Mouse (Mus musculus) myocyte (in vitro differentiated cells): Measurements from ENCODE around the gene Fads3. TPM values are rescaled to one million over a fixed set of nuclear protein-coding genes. Genes with fewer than 3 reads are reported as not detected.

Source experiments
- H3K27me3 ChIP-seq: one replicate; pipeline ENCODE4 v1.6.1; 2011; ENCODE audit not compliant: control insufficient read depth, insufficient read depth, insufficient read length
- H3K36me3 ChIP-seq: one replicate; pipeline ENCODE4 v1.6.1; 2011; ENCODE audit not compliant: control insufficient read depth, insufficient read depth
- H3K4me2 ChIP-seq: one replicate; pipeline ENCODE4 v1.6.1; 2011; ENCODE audit warnings: low read depth, control low read depth
- H3K4me3 ChIP-seq: one replicate; pipeline ENCODE4 v1.5.1; 2011; ENCODE audit warnings: mild to moderate bottlenecking, control low read depth, moderate library complexity
- H3K79me2 ChIP-seq: one replicate; pipeline ENCODE4 v1.6.1; 2011; ENCODE audit not compliant: control insufficient read depth, insufficient read depth
- H3ac ChIP-seq: one replicate; pipeline ENCODE4 v1.6.1; 2011; ENCODE audit not compliant: control insufficient read depth, insufficient read length
- CEBPB ChIP-seq: IDR thresholded peaks from 2 replicates; pipeline ENCODE4 v1.6.1; 2011; ENCODE audit warnings: mild to moderate bottlenecking, moderate library complexity; ENCODE audit not compliant: poor library complexity, insufficient read depth, severe bottlenecking
- E2F4 ChIP-seq: IDR thresholded peaks from one replicate; pipeline ENCODE4 v1.6.1; 2011; ENCODE audit warnings: mild to moderate bottlenecking, control low read depth, moderate library complexity; ENCODE audit not compliant: insufficient read depth
- MAX ChIP-seq: IDR thresholded peaks from one replicate; pipeline ENCODE4 v1.6.1; 2011; ENCODE audit warnings: low read depth, mild to moderate bottlenecking, control low read depth
- MYOD1 ChIP-seq, 3 experiments: IDR thresholded peaks; one replicate each; pipeline ENCODE4 v1.6.1; 2011; ENCODE audit warnings: control low read depth in 2 of 3, low read depth in 2 of 3, mild to moderate bottlenecking in 2 of 3, moderate library complexity in 1 of 3; ENCODE audit not compliant: insufficient read length in 2 of 3, control insufficient read depth in 1 of 3
- MYOG ChIP-seq, 3 experiments: IDR thresholded peaks; one replicate each; pipeline ENCODE4 v1.6.1; 2011; ENCODE audit warnings: control low read depth in 2 of 3, low read depth in 2 of 3, mild to moderate bottlenecking in 2 of 3; ENCODE audit not compliant: insufficient read length in 2 of 3, control insufficient read depth in 1 of 3, insufficient read depth in 1 of 3
- POLR2A ChIP-seq: IDR thresholded peaks from one replicate; pipeline ENCODE4 v1.6.1; 2011; ENCODE audit warnings: low read depth, mild to moderate bottlenecking, control low read depth, moderate library complexity; ENCODE audit not compliant: insufficient read length
- POLR2AphosphoS2 ChIP-seq: IDR thresholded peaks from one replicate; pipeline ENCODE4 v1.6.1; 2011; ENCODE audit warnings: low read depth, control low read depth; ENCODE audit not compliant: insufficient read length
- REST ChIP-seq: IDR thresholded peaks from one replicate; pipeline ENCODE4 v1.6.1; 2011; ENCODE audit warnings: mild to moderate bottlenecking, control low read depth, moderate library complexity; ENCODE audit not compliant: insufficient read depth, insufficient read length
- SRF ChIP-seq: IDR thresholded peaks from one replicate; pipeline ENCODE4 v1.6.1; 2011; ENCODE audit warnings: low read depth; ENCODE audit not compliant: control insufficient read depth, insufficient read length
- TCF12 ChIP-seq: IDR thresholded peaks from one replicate; pipeline ENCODE4 v1.6.1; 2011; ENCODE audit warnings: mild to moderate bottlenecking, control low read depth; ENCODE audit not compliant: poor library complexity, insufficient read depth, severe bottlenecking
- TCF3 ChIP-seq: IDR thresholded peaks from one replicate; pipeline ENCODE4 v1.6.1; 2011; ENCODE audit warnings: low read depth, control low read depth; ENCODE audit not compliant: insufficient read length
- USF1 ChIP-seq: IDR thresholded peaks from one replicate; pipeline ENCODE4 v1.6.1; 2011; ENCODE audit warnings: low read depth, mild to moderate bottlenecking, control low read depth, moderate library complexity
- polyA plus RNA-seq: library from polyadenylated mRNA; unstranded; fragments of >200 nt; fragmentation: generic; extraction: Trizol; gene quantifications from one replicate; pipeline ENCODE4 v1.2.1, GENCODE M21; 2012; ENCODE audit warnings: missing spikeins

Fads3 gene
- polyA plus RNA-seq, 1 experiment: 557 TPM

DNA sequence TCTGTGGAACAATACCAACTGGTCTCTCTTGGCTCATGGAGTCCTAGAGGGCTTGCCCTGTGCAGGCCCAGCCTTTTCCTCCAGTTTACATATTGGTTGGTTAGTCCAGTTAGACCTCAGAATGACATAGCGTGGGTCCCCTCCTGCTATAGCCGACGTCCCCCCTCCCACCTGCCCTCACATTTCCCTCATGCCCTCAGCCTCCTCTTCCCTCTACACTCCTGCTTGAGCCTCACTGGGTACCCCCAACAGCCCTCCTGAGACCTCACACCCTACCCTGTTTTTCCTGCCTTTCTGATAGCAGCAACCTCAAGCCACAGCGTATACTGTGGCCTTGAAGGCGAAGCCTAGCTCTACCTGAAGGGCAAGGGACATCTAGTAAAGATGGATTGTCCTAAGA lies 21.5 kb downstream of the Fads3 start:
- H3K36me3 ChIP-seq: peaks cover 34% of the 10 kb centered on the region
- TF ChIP-seq POLR2AphosphoS2 (peak; percentile 98), SRF (no peak), TCF3 (no peak), MAX (no peak), POLR2A (peak; percentile 60)
- H3K27me3 ChIP-seq: no peaks in the 10 kb centered on the region
- H3ac ChIP-seq: no peak overlapping the region
- no peak overlapping the region for H3K4me2 ChIP-seq
- no peaks in the 10 kb centered on the region for H3K79me2 ChIP-seq
- H3K4me3 ChIP-seq: no peak overlapping the region

- Histone ChIP-seq H3K36me3 (peaks cover 34% of the 10 kb centered on the region), H3K4me3 (no peak overlapping the region), H3ac (no peak overlapping the region), H3K79me2 (no peaks in the 10 kb centered on the region), H3K4me2 (no peak overlapping the region), H3K27me3 (no peaks in the 10 kb centered on the region)
- TF ChIP-seq POLR2AphosphoS2 (peak; percentile 94), TCF3 (no peak), MAX (no peak), MYOD1 (IDR thresholded peaks at IDR 0.05; ENCODE audit: control insufficient read depth in 1 of 3, insufficient read length in 2 of 3, low read depth in 2 of 3) (peak in 2 of 3 experiments; percentile 47 to 67), MYOG (IDR thresholded peaks at IDR 0.05; ENCODE audit: control insufficient read depth in 1 of 3, insufficient read depth in 1 of 3, insufficient read length in 2 of 3, low read depth in 2 of 3) (peak in 1 of 3 experiments; percentile 75), REST (no peak), POLR2A (peak; percentile 45)
Observed at GRCm38 (mm10) chr19:10064173-10065012, 23.0 kb downstream of the Fads3 start.

- Histone ChIP-seq H3K4me2 (no peak overlapping the region), H3K27me3 (no peaks in the 10 kb centered on the region), H3K36me3 (peaks cover 30% of the 10 kb centered on the region), H3ac (no peak overlapping the region), H3K4me3 (no peak overlapping the region), H3K79me2 (no peaks in the 10 kb centered on the region)
- TF ChIP-seq CEBPB (no peak), E2F4 (no peak), MYOD1 (IDR thresholded peaks at IDR 0.05; ENCODE audit: control insufficient read depth in 1 of 3, insufficient read length in 2 of 3, low read depth in 2 of 3) (no peak), SRF (no peak), POLR2A (no peak), USF1 (no peak), MAX (no peak), TCF3 (no peak), REST (no peak), TCF12 (no peak), POLR2AphosphoS2 (no peak), MYOG (IDR thresholded peaks at IDR 0.05; ENCODE audit: control insufficient read depth in 1 of 3, insufficient read depth in 1 of 3, insufficient read length in 2 of 3, low read depth in 2 of 3) (no peak)
Observed at GRCm38 (mm10) chr19:10065465-10066188, 24.3 kb downstream of the Fads3 start.

DNA sequence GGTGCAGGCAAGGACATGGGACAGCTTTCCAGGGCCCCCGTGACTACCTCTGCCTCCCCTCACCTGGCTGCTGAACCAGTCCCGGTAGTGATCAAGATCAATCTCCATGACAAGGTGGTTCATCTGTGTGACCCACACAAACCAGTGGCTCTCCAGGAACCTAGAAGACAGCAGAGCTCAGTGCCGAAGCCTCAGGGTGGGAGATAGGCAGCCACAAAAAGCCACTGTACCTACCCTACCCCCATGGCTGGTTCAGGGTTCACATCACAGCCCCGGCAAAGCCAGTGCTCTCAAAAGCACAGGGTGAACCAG lies 24.8 kb downstream of the Fads3 start:
- Histone ChIP-seq H3K79me2 (no peaks in the 10 kb centered on the region), H3ac (no peak overlapping the region), H3K4me3 (no peak overlapping the region), H3K27me3 (no peaks in the 10 kb centered on the region), H3K4me2 (no peak overlapping the region), H3K36me3 (peaks cover 29% of the 10 kb centered on the region)
- TF ChIP-seq TCF12 (no peak), POLR2AphosphoS2 (peak; percentile 57)

DNA sequence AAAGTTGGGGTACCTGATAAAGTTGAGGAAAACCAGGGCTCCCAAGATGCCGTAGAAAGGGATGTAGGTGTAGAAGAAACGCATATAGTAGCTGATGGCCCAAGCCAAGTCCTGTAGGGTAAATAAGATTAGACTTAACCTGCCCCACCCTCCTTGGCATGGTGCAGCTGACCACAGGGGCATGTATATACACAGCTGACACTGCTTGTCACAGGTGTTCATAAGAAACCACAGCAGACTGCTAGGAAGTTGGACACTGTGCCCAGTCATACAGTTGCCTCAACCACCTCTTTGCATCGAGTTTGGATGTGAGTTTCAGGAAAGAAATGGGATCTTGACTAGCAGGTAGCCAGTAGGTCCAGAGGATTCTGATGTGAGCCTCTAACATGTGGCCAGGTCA lies 25.1 kb downstream of the Fads3 start:
- no peak overlapping the region for H3K4me3 ChIP-seq
- H3K79me2 ChIP-seq: no peaks in the 10 kb centered on the region
- no peak overlapping the region for H3K4me2 ChIP-seq
- TF ChIP-seq MYOD1 (IDR thresholded peaks at IDR 0.05; ENCODE audit: control insufficient read depth in 1 of 3, insufficient read length in 2 of 3, low read depth in 2 of 3) (peak in 2 of 3 experiments; percentile 84 to 87), MYOG (IDR thresholded peaks at IDR 0.05; ENCODE audit: control insufficient read depth in 1 of 3, insufficient read depth in 1 of 3, insufficient read length in 2 of 3, low read depth in 2 of 3) (peak in 2 of 3 experiments; percentile 10 to 82), TCF12 (peak; percentile 41), POLR2AphosphoS2 (no peak), USF1 (no peak)
- no peaks in the 10 kb centered on the region for H3K27me3 ChIP-seq
- H3ac ChIP-seq: no peak overlapping the region
- peaks cover 25% of the 10 kb centered on the region for H3K36me3 ChIP-seq
